Mouse (Mus musculus): ENCODE measurements around the gene Osbpl7.

- no peak for TF ChIP-seq CTCF (IDR thresholded peaks at IDR 0.05; ENCODE audit: low read depth, low read length)
- TF ChIP-seq POLR2A (IDR thresholded peaks at IDR 0.05; ENCODE audit: insufficient read depth, low read length), result no peak
These were observed 53.0 kb downstream of the Osbpl7 start for GRCm38 (mm10) chr11:97103163-97104090.
